Comparison of ENCODE assay signal across 9 mouse cellular contexts in the genomic region with DNA sequence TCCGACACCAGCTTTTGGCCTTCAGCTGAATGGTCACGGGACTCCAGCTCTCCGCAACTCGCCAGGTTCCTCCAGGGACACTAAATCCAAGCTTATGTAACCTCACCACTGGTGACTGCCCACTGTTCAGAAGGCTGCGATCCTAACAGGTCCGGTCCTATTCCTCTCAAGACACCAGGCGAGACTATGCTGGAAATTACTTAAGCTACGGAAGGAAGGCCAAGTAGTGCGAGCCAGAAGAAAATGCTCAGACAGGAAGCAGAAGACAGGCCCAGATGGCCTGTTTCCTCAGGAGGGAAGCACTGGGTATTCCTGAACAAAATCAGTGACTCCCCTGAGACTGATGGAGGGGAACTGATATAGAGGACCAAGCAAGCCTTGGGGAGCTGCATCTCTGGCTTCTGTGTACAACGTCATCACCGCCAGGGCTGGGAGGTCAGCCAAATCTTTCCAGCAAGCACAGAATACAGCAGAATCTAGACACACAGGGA. TPM values are rescaled to one million over a fixed set of nuclear protein-coding genes. Genes with fewer than 3 reads are reported as not detected.
A peak's percentile ranks its signal among the peaks of the same experiment; 100 is the strongest.
DNase-seq lines count a peak whose midpoint lies in the region; ATAC-seq and TF ChIP-seq lines count a peak whose summit lies in the region.
"Had no signal": no experiment of that assay in that cellular context is flagged by ENCODE, and none has a peak within 500 bp of the region (broad histone marks: within the 10 kb centered on the region; RNA-seq: fewer than 3 reads in every experiment).

No protein-coding gene starts in this region.

- no peak for TF ChIP-seq CTCF in liver, adult 2 months (IDR thresholded peaks at IDR 0.05; ENCODE audit: low read depth, low read length)
- TF ChIP-seq CTCF in midbrain, postnatal 0 days (IDR thresholded peaks at IDR 0.05): no peak
- TF ChIP-seq CTCF in layer of hippocampus, adult 2 months (conservative IDR thresholded peaks at IDR 0.05): no peak

- H3K4me2 ChIP-seq in embryonic facial prominence, embryonic 14.5 days (ENCODE audit: low read depth, low read length): no peak overlapping the region
- no peak overlapping the region for H3K4me2 ChIP-seq in intestine, embryonic 15.5 days (replicated peaks)
- no peak overlapping the region for H3K4me2 ChIP-seq in midbrain, postnatal 0 days (ENCODE audit: low read depth, low read length, poor library complexity, severe bottlenecking)

- H3K9me3 ChIP-seq in embryonic facial prominence, embryonic 14.5 days (ENCODE audit: control insufficient read depth, low read length): no peaks in the 10 kb centered on the region
- no peaks in the 10 kb centered on the region for H3K9me3 ChIP-seq in intestine, embryonic 15.5 days
- H3K9me3 ChIP-seq in midbrain, postnatal 0 days (ENCODE audit: low read length): no peaks in the 10 kb centered on the region

- 45% methylated on average over 11 of the region's 11 CpGs for WGBS in liver, adult 2 months
- WGBS in embryonic facial prominence, embryonic 14.5 days: 68% methylated on average over 11 of the region's 11 CpGs
- 75% methylated on average over 11 of the region's 11 CpGs for whole genome bisulfite sequencing in intestine, embryonic 15.5 days
- WGBS in midbrain, postnatal 0 days: 85% methylated on average over 11 of the region's 11 CpGs

- no peak for TF ChIP-seq POLR2A in liver, adult 2 months (IDR thresholded peaks at IDR 0.05; ENCODE audit: extremely low read depth, insufficient read depth, low read length)

- H3K4me1 ChIP-seq in liver, adult 2 months (ENCODE audit: control insufficient read depth, insufficient read depth, low read length): peaks cover 38% of the 10 kb centered on the region
- H3K4me1 ChIP-seq in embryonic facial prominence, embryonic 14.5 days (ENCODE audit: control insufficient read depth, insufficient read depth, low read length): peaks cover 3% of the 10 kb centered on the region; the same call in 1 of the 2 replicates
- H3K4me1 ChIP-seq in intestine, embryonic 15.5 days (replicated peaks): peaks cover 9% of the 10 kb centered on the region; the same call in 1 of the 2 replicates
- H3K4me1 ChIP-seq in midbrain, postnatal 0 days (ENCODE audit: insufficient read depth, low read length): no peaks in the 10 kb centered on the region

- peak; percentile 48 for DNase-seq in liver, adult 2 months (ENCODE audit: extremely low read depth, low read depth, low spot score)
- no peak for DNase-seq in liver
- peak; percentile 47 for DNase-seq in embryonic facial prominence, embryonic 14.5 days (ENCODE audit: low spot score)
- peak; percentile 33 for DNase-seq in lung, postnatal 36 days
- DNase-seq in ovary, postnatal 36 days (ENCODE audit: low spot score): no peak
- no peak for DNase-seq in midbrain, postnatal 0 days (ENCODE audit: low spot score)
- DNase-seq in layer of hippocampus, adult 2 months (ENCODE audit: low spot score in 2 of 2): no peak

- no peak overlapping the region for H3K4me3 ChIP-seq in liver, adult 2 months (ENCODE audit: insufficient read depth, low read depth, low read length)
- H3K4me3 ChIP-seq in embryonic facial prominence, embryonic 14.5 days (ENCODE audit: low read depth, low read length): no peak overlapping the region
- no peak overlapping the region for H3K4me3 ChIP-seq in intestine, embryonic 15.5 days (replicated peaks)
- H3K4me3 ChIP-seq in midbrain, postnatal 0 days (ENCODE audit: low read depth, low read length): no peak overlapping the region
- H3K4me3 ChIP-seq in layer of hippocampus, adult 2 months: no peak overlapping the region

- H3K27me3 ChIP-seq in liver, adult 2 months (ENCODE audit: control insufficient read depth, insufficient read depth, low read length): no peaks in the 10 kb centered on the region
- no peaks in the 10 kb centered on the region for H3K27me3 ChIP-seq in embryonic facial prominence, embryonic 14.5 days (replicated peaks; ENCODE audit: control insufficient read depth, insufficient read depth, low read length)
- no peaks in the 10 kb centered on the region for H3K27me3 ChIP-seq in intestine, embryonic 15.5 days (replicated peaks)
- H3K27me3 ChIP-seq in midbrain, postnatal 0 days (ENCODE audit: insufficient read depth, low read length): no peaks in the 10 kb centered on the region

- no peaks in the 10 kb centered on the region for H3K36me3 ChIP-seq in liver, adult 2 months (ENCODE audit: control insufficient read depth, insufficient read depth, low read length)
- H3K36me3 ChIP-seq in embryonic facial prominence, embryonic 14.5 days (ENCODE audit: control insufficient read depth, insufficient read depth, low read length): no peaks in the 10 kb centered on the region
- no peaks in the 10 kb centered on the region for H3K36me3 ChIP-seq in intestine, embryonic 15.5 days
- H3K36me3 ChIP-seq in midbrain, postnatal 0 days (ENCODE audit: insufficient read depth, low read length): no peaks in the 10 kb centered on the region

- peak overlapping the region; percentile 78 for H3K27ac ChIP-seq in liver, adult 2 months (replicated peaks; ENCODE audit: insufficient read depth, low read depth, low read length)
- no peak overlapping the region for H3K27ac ChIP-seq in embryonic facial prominence, embryonic 14.5 days (replicated peaks; ENCODE audit: low read depth, low read length)
- H3K27ac ChIP-seq in intestine, embryonic 15.5 days: no peak overlapping the region
- H3K27ac ChIP-seq in midbrain, postnatal 0 days (ENCODE audit: low read depth, low read length): no peak overlapping the region
- H3K27ac ChIP-seq in layer of hippocampus, adult 2 months: no peak overlapping the region
- H3K27ac ChIP-seq: macrophage had no signal

- no peak for ATAC-seq in embryonic facial prominence, embryonic 14.5 days (ENCODE audit: low read depth)
- ATAC-seq in intestine, embryonic 15.5 days: peak; percentile 31; the same call in 1 of the 2 replicates
- ATAC-seq in midbrain, postnatal 0 days (ENCODE audit: low FRiP score): no peak

- 0 out of 2 replicates have a peak overlapping the region, but pooled peaks have one; percentile 0 for H3K9ac ChIP-seq in liver, adult 2 months (ENCODE audit: low read depth, low read length)
- no peak overlapping the region for H3K9ac ChIP-seq in embryonic facial prominence, embryonic 14.5 days (ENCODE audit: low read depth, low read length)
- no peak overlapping the region for H3K9ac ChIP-seq in intestine, embryonic 15.5 days
- H3K9ac ChIP-seq in midbrain, postnatal 0 days (replicated peaks; ENCODE audit: low read length, poor library complexity, severe bottlenecking): no peak overlapping the region

- H3K79me2 ChIP-seq in liver, adult 2 months (ENCODE audit: control insufficient read depth, insufficient read depth, low read length): peaks cover 21% of the 10 kb centered on the region; the same call in 1 of the 2 replicates

RNA-seq across cellular contexts. Expression of gene Rell1, which starts 17.2 kb away (rescaled TPM):
- total RNA-seq in liver, adult 2 months (2014; rRNA removed): 8.4 and 10.3 TPM in 2 replicates
- polyA plus RNA-seq in liver, adult 2 months (2012; rRNA removed): 4.6 and 5.7 TPM in 2 replicates
- 14.1 and 15.5 TPM in 2 replicates for polyA plus RNA-seq in embryonic facial prominence, embryonic 14.5 days (2014; fragmentation: Nextera tagmentation; extraction: Ambion mirVana)
- polyA plus RNA-seq in intestine, embryonic 15.5 days (2015; fragmentation: Nextera tagmentation; extraction: Ambion mirVana): 16.6 and 19.0 TPM in 2 replicates
- 3.1 and 5.2 TPM in 2 replicates for total RNA-seq in midbrain, postnatal 0 days (2014; rRNA removed)
- 7.0 and 7.3 TPM in 2 replicates for polyA plus RNA-seq in midbrain, postnatal 0 days (2015; fragmentation: Nextera tagmentation; extraction: Ambion mirVana)
- total RNA-seq in layer of hippocampus, adult 2 months (2021): 10 to 100 TPM in 1 of 2 experiments, 1 to 10 TPM in 1; 9.0 to 13.5 TPM

Comparison
In these comparisons a context has a peak if more than half of its experiments do, and no peak if none do; other contexts are left out.
1. DNase-seq: peak in liver, adult 2 months (single experiment), embryonic facial prominence, embryonic 14.5 days (single experiment) and lung, postnatal 36 days (single experiment); none in liver (single experiment), ovary, postnatal 36 days (single experiment), midbrain, postnatal 0 days (single experiment) and layer of hippocampus, adult 2 months (0 of 2).